Mouse (Mus musculus) testis, adult 2 months (tissue): ENCODE results near the gene Zcchc3.
"Not testable (repeated sequence)": the region's sequence is repeated elsewhere in the genome, so short reads cannot be mapped to it uniquely, and the experiment has no call there.

Experiments used
- CTCF ChIP-seq: fragments of 200-500 bp; IDR thresholded peaks from 2 replicates; pipeline ENCODE4 v1.5.1; 2012; ENCODE audit warnings: low read depth, mild to moderate bottlenecking, inconsistent platforms, low read length, moderate library complexity; ENCODE audit not compliant: control insufficient read depth, insufficient read depth, insufficient replicate concordance
- POLR2A ChIP-seq: fragments of 200-500 bp; IDR thresholded peaks from 2 replicates; pipeline ENCODE4 v1.6.1; 2012; ENCODE audit warnings: low read depth, mild to moderate bottlenecking, inconsistent platforms, low read length, moderate library complexity; ENCODE audit not compliant: control insufficient read depth

DNA sequence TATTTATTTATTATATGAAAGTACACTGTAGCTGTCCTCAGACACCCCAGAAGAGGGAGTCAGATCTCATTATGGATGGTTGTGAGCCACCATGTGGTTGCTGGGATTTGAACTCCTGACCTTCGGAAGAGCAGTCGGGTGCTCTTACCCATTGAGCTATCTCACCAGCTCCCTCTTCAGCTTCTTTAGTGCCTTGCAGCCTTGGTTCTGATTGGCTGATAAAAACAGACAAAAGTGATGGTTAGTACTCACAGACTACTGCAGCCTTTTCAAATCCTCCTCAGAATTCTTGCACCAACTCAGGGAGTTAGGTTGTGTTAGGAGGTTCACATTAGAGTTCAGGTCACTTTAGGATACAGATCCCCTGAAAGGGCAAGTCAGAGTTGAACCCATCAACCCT lies 13.7 kb upstream of the Zcchc3 start:
- not testable (repeated sequence) for TF ChIP-seq CTCF, POLR2A
